In genomic region chr14:52022709-52023459, GRCm38 (mm10) we compare ENCODE assay signal across 8 mouse cellular contexts. TPM values are rescaled to one million over a fixed set of nuclear protein-coding genes. Genes with fewer than 3 reads are reported as not detected.
A peak's percentile ranks its signal among the peaks of the same experiment; 100 is the strongest.
DNase-seq lines count a peak whose midpoint lies in the region; ATAC-seq lines count a peak whose summit lies in the region.

No protein-coding gene starts in this region.

- peak overlapping the region; percentile 88 for H3K27ac ChIP-seq in midbrain, embryonic 10.5 days (replicated peaks)

- peak; percentile 61 for ATAC-seq in inflammation-experienced regulatory T-cells, adult 6 months

- peak; percentile 84 to 86 for DNase-seq in adrenal gland, adult 18-20 months (ENCODE audit: low spot score in 2 of 2)
- DNase-seq in embryo, embryonic 10.5 days (ENCODE audit: low spot score) = peak; percentile 93
- DNase-seq in gastrocnemius, postnatal 14 days = peak; percentile 87
- peak; percentile 75 to 79 for DNase-seq in left cerebral cortex, postnatal 36 days (ENCODE audit: low spot score in 2 of 2)
- DNase-seq in midbrain, embryonic 10.5 days (ENCODE audit: low spot score) = peak; percentile 91
- DNase-seq in right cerebral cortex, postnatal 4 days = peak; percentile 88
- peak; percentile 92 for DNase-seq in yolk sac, embryonic 10.5 days (ENCODE audit: low spot score)

- intact Hi-C loops in gastrocnemius, postnatal 14 days (cut with DNase I; ENCODE audit: low total_unique reads) = no loop called here
- intact Hi-C loops in left cerebral cortex, postnatal 36 days (cut with DNase I) = loop anchor here (5.0 kb wide), 2 partner anchors 91 to 121 kb away; no protein-coding TSS in a partner anchor

- WGBS in midbrain, embryonic 10.5 days = 4% methylated on average over 23 of the region's 23 CpGs

- H3K9me3 ChIP-seq in midbrain, embryonic 10.5 days (replicated peaks) = no peaks in the 10 kb centered on the region

- peaks cover 4% of the 10 kb centered on the region; the same call in 1 of the 2 replicates for H3K36me3 ChIP-seq in midbrain, embryonic 10.5 days

- H3K4me3 ChIP-seq in midbrain, embryonic 10.5 days = peak overlapping the region; percentile 45

- H3K4me1 ChIP-seq in midbrain, embryonic 10.5 days = peaks cover 55% of the 10 kb centered on the region

- H3K27me3 ChIP-seq in midbrain, embryonic 10.5 days (ENCODE audit: low read depth, poor library complexity, severe bottlenecking) = no peaks in the 10 kb centered on the region

RNA-seq across cellular contexts. Expression of gene Zfp219, which starts 2.4 kb away (rescaled TPM):
- 10 to 100 TPM; 53.9 to 61.2 TPM for total RNA-seq in adrenal gland, adult 18-20 months (2021)
- 10 to 100 TPM; 13.3 to 13.4 TPM for total RNA-seq in gastrocnemius, postnatal 14 days (2021)
- polyA plus RNA-seq in inflammation-experienced regulatory T-cells, adult 6 months (2017; shearing (Covaris generic)) = 1 to 10 TPM; 1.4 to 1.9 (median 1.6) TPM
- 10 to 100 TPM; 30.1 to 39.7 TPM for total RNA-seq in left cerebral cortex, postnatal 36 days (2021)
- 89.4 and 96.6 TPM in 2 replicates for polyA plus RNA-seq in midbrain, embryonic 10.5 days (2016; fragmentation: Nextera tagmentation; extraction: Ambion mirVana)

RNA-seq across cellular contexts. Expression of gene Tmem253, which starts 7.4 kb away (rescaled TPM):
- total RNA-seq in adrenal gland, adult 18-20 months (2021) = 1 to 10 TPM; 2.1 to 2.3 TPM
- total RNA-seq in gastrocnemius, postnatal 14 days (2021) = under 1 TPM; 0.55 to 0.62 TPM
- polyA plus RNA-seq in inflammation-experienced regulatory T-cells, adult 6 months (2017; shearing (Covaris generic)) = under 1 TPM in 1 of 3 experiments, not detected in 2; 0.87 TPM
- under 1 TPM in 1 of 2 experiments, not detected in 1; 0.72 TPM for total RNA-seq in left cerebral cortex, postnatal 36 days (2021)
- polyA plus RNA-seq in midbrain, embryonic 10.5 days (2016; fragmentation: Nextera tagmentation; extraction: Ambion mirVana) = 0.67 and 1.2 TPM in 2 replicates

RNA-seq across cellular contexts. Expression of gene Olfr221, which starts 19.4 kb away (rescaled TPM):
- not detected for total RNA-seq in adrenal gland, adult 18-20 months (2021)
- not detected for total RNA-seq in gastrocnemius, postnatal 14 days (2021)
- not detected for polyA plus RNA-seq in inflammation-experienced regulatory T-cells, adult 6 months (2017; shearing (Covaris generic))
- not detected for total RNA-seq in left cerebral cortex, postnatal 36 days (2021)
- not detected in 2 replicates for polyA plus RNA-seq in midbrain, embryonic 10.5 days (2016; fragmentation: Nextera tagmentation; extraction: Ambion mirVana)

RNA-seq across cellular contexts. Expression of gene Arhgef40, which starts 38.4 kb away (rescaled TPM):
- 10 to 100 TPM; 37.8 to 39.7 TPM for total RNA-seq in adrenal gland, adult 18-20 months (2021)
- 10 to 100 TPM; 24.2 to 32.0 TPM for total RNA-seq in gastrocnemius, postnatal 14 days (2021)
- polyA plus RNA-seq in inflammation-experienced regulatory T-cells, adult 6 months (2017; shearing (Covaris generic)) = 1 to 10 TPM in 1 of 3 experiments, under 1 TPM in 2; 0.41 to 1.3 (median 0.90) TPM
- 10 to 100 TPM; 24.9 to 31.6 TPM for total RNA-seq in left cerebral cortex, postnatal 36 days (2021)
- 85.4 and 99.8 TPM in 2 replicates for polyA plus RNA-seq in midbrain, embryonic 10.5 days (2016; fragmentation: Nextera tagmentation; extraction: Ambion mirVana)

Comparison
In these comparisons a context has a peak if more than half of its experiments do, and no peak if none do; other contexts are left out.
1. Peak in every context shown above with its lines: DNase-seq, ATAC-seq, H3K4me3 ChIP-seq and H3K27ac ChIP-seq.